Comparison of ENCODE assay signal across 10 mouse cellular contexts in genomic region chr5:30154013-30154412, GRCm38 (mm10). TPM values are rescaled to one million over a fixed set of nuclear protein-coding genes. Genes with fewer than 3 reads are reported as not detected.
DNase-seq lines count a peak whose midpoint lies in the region; ATAC-seq and TF ChIP-seq lines count a peak whose summit lies in the region.
"Had no signal": no experiment of that assay in that cellular context is flagged by ENCODE, and none has a peak within 500 bp of the region (broad histone marks: within the 10 kb centered on the region; RNA-seq: fewer than 3 reads in every experiment).

No protein-coding gene starts in this region.

- no peaks in the 10 kb centered on the region; the same call in 1 of the 2 replicates for H3K4me1 ChIP-seq in embryonic fibroblast, embryonic 13.5 days (ENCODE audit: control insufficient read depth, insufficient read depth, low read length)
- peaks cover 12% of the 10 kb centered on the region for H3K4me1 ChIP-seq in limb, embryonic 14.5 days (ENCODE audit: control insufficient read depth, insufficient read depth, low read length)
- H3K4me1 ChIP-seq in stomach, embryonic 16.5 days (ENCODE audit: control insufficient read depth, insufficient read depth, low read length), result peaks cover 20% of the 10 kb centered on the region

- TF ChIP-seq CTCF in embryonic fibroblast, embryonic 13.5 days (IDR thresholded peaks at IDR 0.05; ENCODE audit: borderline replicate concordance, insufficient read depth, low read length), result no peak

- TF ChIP-seq POLR2A in embryonic fibroblast, embryonic 13.5 days (IDR thresholded peaks at IDR 0.05; ENCODE audit: low read depth, low read length), result no peak
- TF ChIP-seq POLR2A in limb, embryonic 14.5 days (IDR thresholded peaks at IDR 0.05; ENCODE audit: borderline replicate concordance, extremely low read depth, insufficient read depth, insufficient read length), result no peak

- H3K27me3 ChIP-seq in limb, embryonic 14.5 days (ENCODE audit: control insufficient read depth, insufficient read depth, low read length), result no peaks in the 10 kb centered on the region
- H3K27me3 ChIP-seq in stomach, embryonic 16.5 days (ENCODE audit: control insufficient read depth, insufficient read depth, low read length), result no peaks in the 10 kb centered on the region
- H3K27me3 ChIP-seq: Patski had no signal

- WGBS in limb, embryonic 14.5 days, result 20% methylated on average over 4 of the region's 4 CpGs
- 18% methylated on average over 4 of the region's 4 CpGs for WGBS in stomach, embryonic 16.5 days

- no peak overlapping the region for H3K27ac ChIP-seq in embryonic fibroblast, embryonic 13.5 days (ENCODE audit: insufficient read depth, low read length)
- no peak overlapping the region for H3K27ac ChIP-seq in limb, embryonic 14.5 days (replicated peaks; ENCODE audit: low read depth, low read length)
- H3K27ac ChIP-seq in stomach, embryonic 16.5 days (ENCODE audit: low read length), result peak overlapping the region; percentile 95; the same call in 1 of the 2 replicates

- peak; percentile 26 for DNase-seq in heart, adult 8-10 months (ENCODE audit: low spot score)
- DNase-seq in heart, adult 18-20 months, result no peak
- DNase-seq in ES-CJ7 (ENCODE audit: low read depth, low spot score), result peak; percentile 22
- peak; percentile 47 for DNase-seq in limb, embryonic 14.5 days (ENCODE audit: low spot score)
- DNase-seq in urinary bladder, postnatal 14 days (ENCODE audit: low spot score), result no peak

- peak overlapping the region; percentile 78 for H3K4me2 ChIP-seq in limb, embryonic 14.5 days (replicated peaks; ENCODE audit: low read depth, low read length, severe bottlenecking)
- peak overlapping the region; percentile 66 for H3K4me2 ChIP-seq in stomach, embryonic 16.5 days (ENCODE audit: low read depth, low read length)

- peak overlapping the region; percentile 70 for H3K9ac ChIP-seq in limb, embryonic 14.5 days (ENCODE audit: low read depth, low read length, severe bottlenecking)
- peak overlapping the region; percentile 96 for H3K9ac ChIP-seq in stomach, embryonic 16.5 days (ENCODE audit: low read length)

- ATAC-seq in limb, embryonic 14.5 days (ENCODE audit: low FRiP score, low read depth), result no peak
- no peak for ATAC-seq in stomach, embryonic 16.5 days (ENCODE audit: insufficient read depth, low FRiP score)
- no peak for ATAC-seq in inflammation-experienced regulatory T-cells, adult 6 months

- peak overlapping the region; percentile 98 for H3K4me3 ChIP-seq in embryonic fibroblast, embryonic 13.5 days (ENCODE audit: insufficient read depth, low read length)
- peak overlapping the region; percentile 67 for H3K4me3 ChIP-seq in limb, embryonic 14.5 days (replicated peaks; ENCODE audit: low read length)
- H3K4me3 ChIP-seq in stomach, embryonic 16.5 days (replicated peaks; ENCODE audit: low read length), result peak overlapping the region; percentile 97

- H3K36me3 ChIP-seq in limb, embryonic 14.5 days (ENCODE audit: control insufficient read depth, insufficient read depth, low read length), result 0 out of 2 replicates have a peak, but pooled peaks cover 2% of the 10 kb centered on the region
- no peaks in the 10 kb centered on the region for H3K36me3 ChIP-seq in stomach, embryonic 16.5 days (ENCODE audit: control insufficient read depth, insufficient read depth, low read length)

- no peaks in the 10 kb centered on the region for H3K9me3 ChIP-seq in limb, embryonic 14.5 days (ENCODE audit: control insufficient read depth, low read length)
- no peaks in the 10 kb centered on the region for H3K9me3 ChIP-seq in stomach, embryonic 16.5 days (replicated peaks; ENCODE audit: control insufficient read depth, low read length)

RNA-seq across cellular contexts. Expression of gene Hadha, which starts 0.9 kb away (rescaled TPM):
- total RNA-seq in heart, adult 8-10 months (2022), result 1,000 to 10,000 TPM; 1,298 to 1,376 (median 1,346) TPM
- 1,000 to 10,000 TPM; 1,388 to 1,426 TPM for total RNA-seq in heart, adult 18-20 months (2021)
- polyA plus RNA-seq in embryonic fibroblast, embryonic 13.5 days (2011; ENCODE audit: insufficient read length, low read depth, missing spikeins), result 111 and 114 TPM in 2 replicates
- 63.8 and 84.0 TPM in 2 replicates for polyA plus RNA-seq in limb, embryonic 14.5 days (2012; rRNA removed)
- 123 and 124 TPM in 2 replicates for polyA plus RNA-seq in limb, embryonic 14.5 days (2014; fragmentation: Nextera tagmentation; extraction: Ambion mirVana)
- polyA plus RNA-seq in stomach, embryonic 16.5 days (2015; fragmentation: Nextera tagmentation; extraction: Ambion mirVana), result 173 and 174 TPM in 2 replicates
- 10 to 100 TPM; 79.2 to 82.8 (median 79.2) TPM for polyA plus RNA-seq in inflammation-experienced regulatory T-cells, adult 6 months (2017; shearing (Covaris generic))

RNA-seq across cellular contexts. Expression of gene Hadhb, which starts 1.0 kb away (rescaled TPM):
- 1,000 to 10,000 TPM; 2,312 to 2,801 (median 2,464) TPM for total RNA-seq in heart, adult 8-10 months (2022)
- 1,000 to 10,000 TPM; 2,535 to 2,720 TPM for total RNA-seq in heart, adult 18-20 months (2021)
- polyA plus RNA-seq in embryonic fibroblast, embryonic 13.5 days (2011; ENCODE audit: insufficient read length, low read depth, missing spikeins), result 101 TPM in 2 replicates
- 73.4 and 74.3 TPM in 2 replicates for polyA plus RNA-seq in limb, embryonic 14.5 days (2012; rRNA removed)
- polyA plus RNA-seq in limb, embryonic 14.5 days (2014; fragmentation: Nextera tagmentation; extraction: Ambion mirVana), result 128 and 132 TPM in 2 replicates
- polyA plus RNA-seq in stomach, embryonic 16.5 days (2015; fragmentation: Nextera tagmentation; extraction: Ambion mirVana), result 212 and 217 TPM in 2 replicates
- polyA plus RNA-seq in inflammation-experienced regulatory T-cells, adult 6 months (2017; shearing (Covaris generic)), result 100 to 1,000 TPM; 114 to 157 (median 125) TPM

RNA-seq across cellular contexts. Expression of gene 3110082J24Rik, which starts 48.1 kb away (rescaled TPM):
- total RNA-seq in heart, adult 8-10 months (2022), result not detected
- total RNA-seq in heart, adult 18-20 months (2021), result not detected
- polyA plus RNA-seq in embryonic fibroblast, embryonic 13.5 days (2011; ENCODE audit: insufficient read length, low read depth, missing spikeins), result not detected in 2 replicates
- not detected in 2 replicates for polyA plus RNA-seq in limb, embryonic 14.5 days (2012; rRNA removed)
- polyA plus RNA-seq in limb, embryonic 14.5 days (2014; fragmentation: Nextera tagmentation; extraction: Ambion mirVana), result not detected in 2 replicates
- not detected in 2 replicates for polyA plus RNA-seq in stomach, embryonic 16.5 days (2015; fragmentation: Nextera tagmentation; extraction: Ambion mirVana)
- not detected for polyA plus RNA-seq in inflammation-experienced regulatory T-cells, adult 6 months (2017; shearing (Covaris generic))
- total RNA-seq: neutrophil, adult 5-6 weeks had no signal
- polyA plus RNA-seq: Patski had no signal

RNA-seq across cellular contexts. Expression of gene Garem2, which starts 49.1 kb away (rescaled TPM):
- total RNA-seq in heart, adult 8-10 months (2022), result under 1 TPM in 2 of 4 experiments, not detected in 2; 0.08 to 0.19 TPM
- under 1 TPM in 1 of 2 experiments, not detected in 1; 0.10 TPM for total RNA-seq in heart, adult 18-20 months (2021)
- polyA plus RNA-seq in embryonic fibroblast, embryonic 13.5 days (2011; ENCODE audit: insufficient read length, low read depth, missing spikeins), result 1.9 and 2.6 TPM in 2 replicates
- polyA plus RNA-seq in limb, embryonic 14.5 days (2012; rRNA removed), result 1.2 and 1.6 TPM in 2 replicates
- polyA plus RNA-seq in limb, embryonic 14.5 days (2014; fragmentation: Nextera tagmentation; extraction: Ambion mirVana), result 0.56 and 0.97 TPM in 2 replicates
- 0.07 and 0.12 TPM in 2 replicates for polyA plus RNA-seq in stomach, embryonic 16.5 days (2015; fragmentation: Nextera tagmentation; extraction: Ambion mirVana)
- polyA plus RNA-seq in inflammation-experienced regulatory T-cells, adult 6 months (2017; shearing (Covaris generic)), result not detected
- total RNA-seq: neutrophil, adult 5-6 weeks had no signal

RNA-seq across cellular contexts. Expression of gene Adgrf3, which starts 51.5 kb away (rescaled TPM):
- total RNA-seq in heart, adult 8-10 months (2022), result under 1 TPM in 1 of 4 experiments, not detected in 3; 0.57 TPM
- under 1 TPM in 1 of 2 experiments, not detected in 1; 0.59 TPM for total RNA-seq in heart, adult 18-20 months (2021)
- polyA plus RNA-seq in embryonic fibroblast, embryonic 13.5 days (2011; ENCODE audit: insufficient read length, low read depth, missing spikeins), result not detected in 2 replicates
- polyA plus RNA-seq in limb, embryonic 14.5 days (2012; rRNA removed), result 0.14 and 0.24 TPM in 2 replicates
- 0.22 TPM in 1 of 2 replicates, not detected in the other for polyA plus RNA-seq in limb, embryonic 14.5 days (2014; fragmentation: Nextera tagmentation; extraction: Ambion mirVana)
- polyA plus RNA-seq in stomach, embryonic 16.5 days (2015; fragmentation: Nextera tagmentation; extraction: Ambion mirVana), result 0.37 and 0.41 TPM in 2 replicates
- under 1 TPM in 1 of 3 experiments, not detected in 2; 0.32 TPM for polyA plus RNA-seq in inflammation-experienced regulatory T-cells, adult 6 months (2017; shearing (Covaris generic))
- total RNA-seq: neutrophil, adult 5-6 weeks had no signal

Comparison
In these comparisons a context has a peak if more than half of its experiments do, and no peak if none do; other contexts are left out.
1. DNase-seq: peak in heart, adult 8-10 months (single experiment), ES-CJ7 (single experiment) and limb, embryonic 14.5 days (single experiment); none in heart, adult 18-20 months (0 of 2) and urinary bladder, postnatal 14 days (single experiment).
2. Peak in every context shown above with its lines, with median percentiles within 50 percentile points of each other: H3K4me3 ChIP-seq.